Mouse (Mus musculus) MEL (cell line): ENCODE data around the gene Atg4a-ps. TPM values are rescaled to one million over a fixed set of nuclear protein-coding genes. Genes with fewer than 3 reads are reported as not detected.
A peak's percentile ranks its signal among the peaks of the same experiment; 100 is the strongest.

Source experiments
- DNase-seq: peaks from one replicate; pipeline ENCODE4 v3.0.0; 2011; ENCODE audit warnings: low read depth, low spot score
- H3K27ac ChIP-seq: 2 replicates; pipeline ENCODE4 v1.5.1; 2012; ENCODE audit warnings: low read depth, mild to moderate bottlenecking, control low read depth, low read length, moderate library complexity; ENCODE audit not compliant: control insufficient read depth
- H3K27me3 ChIP-seq, 2 experiments: fragments of 150-350 bp in 1 of 2; sonication (generic) in 1 of 2; 2 replicates each; pipeline ENCODE4 v1.6.1; 2012; ENCODE audit warnings: low read length in 2 of 2, mild to moderate bottlenecking in 2 of 2, improper control_type of control experiment in 1 of 2, moderate library complexity in 1 of 2; ENCODE audit not compliant: insufficient read depth in 2 of 2, control insufficient read depth in 1 of 2
- H3K36me3 ChIP-seq, 2 experiments: 2 replicates each; pipeline ENCODE4 v1.6.1; 2012 to 2014; ENCODE audit warnings: low read length in 2 of 2, improper control_type of control experiment in 1 of 2, inconsistent platforms in 1 of 2, mild to moderate bottlenecking in 1 of 2; ENCODE audit not compliant: insufficient read depth in 2 of 2, control insufficient read depth in 1 of 2
- H3K4me1 ChIP-seq, 2 experiments: fragments of 150-350 bp in 1 of 2; sonication (generic) in 1 of 2; 2 replicates each; pipeline ENCODE4 v1.6.1; 2012; ENCODE audit warnings: low read length in 2 of 2, improper control_type of control experiment in 1 of 2, mild to moderate bottlenecking in 1 of 2; ENCODE audit not compliant: insufficient read depth in 2 of 2, control insufficient read depth in 1 of 2
- H3K4me3 ChIP-seq, 2 experiments: fragments of 150-350 bp in 1 of 2; sonication (generic) in 1 of 2; 2 replicates each; pipeline ENCODE4 v1.5.1; 2012; ENCODE audit warnings: low read depth in 2 of 2, low read length in 2 of 2, mild to moderate bottlenecking in 2 of 2, moderate library complexity in 2 of 2, control low read depth in 1 of 2, improper control_type of control experiment in 1 of 2; ENCODE audit not compliant: control insufficient read depth in 1 of 2, insufficient read depth in 1 of 2
- H3K79me2 ChIP-seq: 2 replicates; pipeline ENCODE4 v1.6.1; 2012; ENCODE audit warnings: mild to moderate bottlenecking, low read length, moderate library complexity; ENCODE audit not compliant: control insufficient read depth, poor library complexity, insufficient read depth
- H3K9ac ChIP-seq: 2 replicates; pipeline ENCODE4 v1.6.1; 2012; ENCODE audit warnings: low read depth, mild to moderate bottlenecking, control low read depth, low read length, moderate library complexity; ENCODE audit not compliant: control insufficient read depth, poor library complexity, severe bottlenecking
- H3K9me3 ChIP-seq: fragments of 150-350 bp; sonication (generic); replicated peaks from 2 replicates; pipeline ENCODE4 v1.6.1; 2012; ENCODE audit warnings: mild to moderate bottlenecking, low read length, improper control_type of control experiment, moderate library complexity; ENCODE audit not compliant: insufficient read depth
- CHD1 ChIP-seq: IDR thresholded peaks from 2 replicates; pipeline ENCODE4 v1.6.1; 2012; ENCODE audit warnings: low read depth, mild to moderate bottlenecking, inconsistent platforms, low read length, improper control_type of control experiment
- CTCF ChIP-seq, 3 experiments: IDR thresholded peaks in 2 of 3; conservative IDR thresholded peaks in 1 of 3; 2 replicates each; pipeline ENCODE4 v1.5.1; 2011 to 2012; ENCODE audit warnings: low read length in 3 of 3, low read depth in 2 of 3, mild to moderate bottlenecking in 2 of 3, improper control_type of control experiment in 1 of 3, inconsistent platforms in 1 of 3, mixed read lengths in 1 of 3, moderate library complexity in 1 of 3; ENCODE audit not compliant: control insufficient read depth in 1 of 3, insufficient read depth in 1 of 3, poor library complexity in 1 of 3, severe bottlenecking in 1 of 3
- ELF1 ChIP-seq: IDR thresholded peaks from 2 replicates; pipeline ENCODE4 v1.6.1; 2014; ENCODE audit warnings: low read depth, mild to moderate bottlenecking, inconsistent platforms, low read length, improper control_type of control experiment, moderate library complexity
- ETS1 ChIP-seq: IDR thresholded peaks from 2 replicates; pipeline ENCODE4 v1.6.1; 2012; ENCODE audit warnings: low read depth, mild to moderate bottlenecking, inconsistent platforms, low read length, improper control_type of control experiment, moderate library complexity
- GATA1 ChIP-seq: IDR thresholded peaks from 2 replicates; pipeline ENCODE4 v1.6.1; 2011; ENCODE audit warnings: low read depth, low read length, improper control_type of control experiment
- KAT2A ChIP-seq: conservative IDR thresholded peaks from 2 replicates; pipeline ENCODE4 v1.6.1; 2012; ENCODE audit warnings: low read depth, low read length, improper control_type of control experiment, inconsistent platforms
- MAFK ChIP-seq: IDR thresholded peaks from 2 replicates; pipeline ENCODE4 v1.6.1; 2011; ENCODE audit warnings: low read depth, mild to moderate bottlenecking, low read length, improper control_type of control experiment, borderline replicate concordance
- MAX ChIP-seq: IDR thresholded peaks from 2 replicates; pipeline ENCODE4 v1.6.1; 2011; ENCODE audit warnings: low read length, improper control_type of control experiment
- MXI1 ChIP-seq: IDR thresholded peaks from 2 replicates; pipeline ENCODE4 v1.6.1; 2011; ENCODE audit warnings: mild to moderate bottlenecking, low read depth, low read length, improper control_type of control experiment
- MYB ChIP-seq: IDR thresholded peaks from 2 replicates; pipeline ENCODE4 v1.6.1; 2011; ENCODE audit warnings: mild to moderate bottlenecking, low read depth, low read length, improper control_type of control experiment
- NRF1 ChIP-seq: IDR thresholded peaks from 2 replicates; pipeline ENCODE4 v1.6.1; 2014; ENCODE audit warnings: low read depth, mild to moderate bottlenecking, inconsistent platforms, low read length, improper control_type of control experiment, moderate library complexity; ENCODE audit not compliant: poor library complexity, insufficient read depth, severe bottlenecking
- POLR2AphosphoS5 ChIP-seq: IDR thresholded peaks from 2 replicates; pipeline ENCODE4 v1.6.1; 2012; ENCODE audit warnings: low read depth, borderline replicate concordance, mild to moderate bottlenecking, inconsistent platforms, low read length, moderate library complexity, mixed read lengths
- RAD21 ChIP-seq: IDR thresholded peaks from 2 replicates; pipeline ENCODE4 v1.6.1; 2011; ENCODE audit warnings: mild to moderate bottlenecking, low read depth, low read length, improper control_type of control experiment
- RCOR1 ChIP-seq: IDR thresholded peaks from 2 replicates; pipeline ENCODE4 v1.6.1; 2012; ENCODE audit warnings: low read depth, mild to moderate bottlenecking, inconsistent platforms, low read length, improper control_type of control experiment
- SMC3 ChIP-seq: IDR thresholded peaks from 2 replicates; pipeline ENCODE4 v1.6.1; 2011; ENCODE audit warnings: low read depth, low read length, improper control_type of control experiment
- TAL1 ChIP-seq: IDR thresholded peaks from 2 replicates; pipeline ENCODE4 v1.6.1; 2012; ENCODE audit warnings: mild to moderate bottlenecking, inconsistent platforms, low read length, moderate library complexity, mixed read lengths
- ZKSCAN1 ChIP-seq: IDR thresholded peaks from 2 replicates; pipeline ENCODE4 v1.6.1; 2012; ENCODE audit warnings: low read depth, mild to moderate bottlenecking, inconsistent platforms, low read length, improper control_type of control experiment, moderate library complexity
- polyA plus RNA-seq, 2 experiments: library from polyadenylated mRNA; stranded (reverse) in 1 of 2; unstranded in 1 of 2; fragments of >175 nt in 1 of 2; fragments of >200 nt in 1 of 2; gene quantifications; 2 replicates each; pipeline versions ENCODE4 v1.2.1 to v1.2.4; 2012; ENCODE audit warnings: low replicate concordance in 2 of 2, low read depth in 1 of 2; ENCODE audit not compliant: insufficient read length in 2 of 2, insufficient read depth in 1 of 2, missing spikeins in 1 of 2
- total RNA-seq: library from RNA; depleted of rRNA; stranded (reverse); fragments of 300-350 nt; gene quantifications from 2 replicates; pipeline ENCODE4 v1.2.3, GENCODE M21; 2012

Atg4a-ps gene
- total and polyA plus RNA-seq, 3 experiments = 0.81 to 3.4 TPM; not detected in 1

GRCm38 (mm10) chr3:103626481-103626880 lies 19.4 kb downstream of the Atg4a-ps start:
- H3K9ac ChIP-seq = no peak overlapping the region
- H3K4me1 ChIP-seq = no peaks in the 10 kb centered on the region
- no peaks in the 10 kb centered on the region for H3K36me3 ChIP-seq
- no peak for TF ChIP-seq ETS1
- TF ChIP-seq KAT2A = no peak
- peak; percentile 33 for TF ChIP-seq SMC3
- TF ChIP-seq CTCF (IDR thresholded peaks at IDR 0.05 in 2 of 3, conservative IDR thresholded peaks at IDR 0.05 in 1 of 3; ENCODE audit: control insufficient read depth in 1 of 3, insufficient read depth in 1 of 3, low read depth in 2 of 3, low read length in 3 of 3, poor library complexity in 1 of 3, severe bottlenecking in 1 of 3) = peak; percentile 28 to 40 (median 32); a peak in 3 of 6 replicates
- TF ChIP-seq RAD21 = peak; percentile 33
- no peak overlapping the region for H3K4me3 ChIP-seq
- peak; percentile 12 for DNase-seq
- H3K9me3 ChIP-seq = no peaks in the 10 kb centered on the region
- no peaks in the 10 kb centered on the region for H3K27me3 ChIP-seq
- no peaks in the 10 kb centered on the region for H3K79me2 ChIP-seq
- no peak overlapping the region for H3K27ac ChIP-seq

GRCm38 (mm10) chr3:103625169-103625568 lies 20.7 kb downstream of the Atg4a-ps start:
- TF ChIP-seq CTCF (IDR thresholded peaks at IDR 0.05 in 2 of 3, conservative IDR thresholded peaks at IDR 0.05 in 1 of 3; ENCODE audit: control insufficient read depth in 1 of 3, insufficient read depth in 1 of 3, low read depth in 2 of 3, low read length in 3 of 3, poor library complexity in 1 of 3, severe bottlenecking in 1 of 3) = no peak
- TF ChIP-seq SMC3 = no peak
- no peak for TF ChIP-seq MYB
- TF ChIP-seq MXI1 = no peak
- TF ChIP-seq NRF1 = no peak
- no peak for TF ChIP-seq POLR2AphosphoS5
- no peak for TF ChIP-seq ELF1
- TF ChIP-seq ETS1 = no peak
- TF ChIP-seq CHD1 = no peak
- no peak for TF ChIP-seq TAL1
- TF ChIP-seq ZKSCAN1 = no peak
- TF ChIP-seq MAFK = no peak
- no peak for TF ChIP-seq GATA1
- no peak for TF ChIP-seq RCOR1
- TF ChIP-seq MAX = no peak
- Histone ChIP-seq H3K4me1 (no peaks in the 10 kb centered on the region), H3K4me3 (no peak overlapping the region), H3K27ac (no peak overlapping the region), H3K9ac (no peak overlapping the region), H3K79me2 (no peaks in the 10 kb centered on the region), H3K9me3 (no peaks in the 10 kb centered on the region), H3K27me3 (no peaks in the 10 kb centered on the region; a peak in 1 of 4 replicates), H3K36me3 (no peaks in the 10 kb centered on the region)
- DNase-seq = no peak
